Mouse (Mus musculus): Measurements from ENCODE around the gene Tdrd7.

- TF ChIP-seq HCFC1 (IDR thresholded peaks at IDR 0.05; ENCODE audit: borderline replicate concordance, insufficient read depth, low read length) (no peak), ZNF384 (IDR thresholded peaks at IDR 0.05; ENCODE audit: low read depth, low read length) (no peak), CHD2 (IDR thresholded peaks at IDR 0.05; ENCODE audit: low read depth, low read length) (no peak), ZC3H11A (IDR thresholded peaks at IDR 0.05; ENCODE audit: borderline replicate concordance, low read depth, low read length) (no peak), MAFK (IDR thresholded peaks at IDR 0.05; ENCODE audit: insufficient read depth, low read depth, low read length) (no peak)
Observed at GRCm38 (mm10) chr4:46082555-46082954, 117.4 kb downstream of the Tdrd7 start.
